Mouse (Mus musculus): ENCODE data around the gene Trio.
"Not testable (repeated sequence)": the region's sequence is repeated elsewhere in the genome, so short reads cannot be mapped to it uniquely, and the experiment has no call there.

The Trio gene

DNA sequence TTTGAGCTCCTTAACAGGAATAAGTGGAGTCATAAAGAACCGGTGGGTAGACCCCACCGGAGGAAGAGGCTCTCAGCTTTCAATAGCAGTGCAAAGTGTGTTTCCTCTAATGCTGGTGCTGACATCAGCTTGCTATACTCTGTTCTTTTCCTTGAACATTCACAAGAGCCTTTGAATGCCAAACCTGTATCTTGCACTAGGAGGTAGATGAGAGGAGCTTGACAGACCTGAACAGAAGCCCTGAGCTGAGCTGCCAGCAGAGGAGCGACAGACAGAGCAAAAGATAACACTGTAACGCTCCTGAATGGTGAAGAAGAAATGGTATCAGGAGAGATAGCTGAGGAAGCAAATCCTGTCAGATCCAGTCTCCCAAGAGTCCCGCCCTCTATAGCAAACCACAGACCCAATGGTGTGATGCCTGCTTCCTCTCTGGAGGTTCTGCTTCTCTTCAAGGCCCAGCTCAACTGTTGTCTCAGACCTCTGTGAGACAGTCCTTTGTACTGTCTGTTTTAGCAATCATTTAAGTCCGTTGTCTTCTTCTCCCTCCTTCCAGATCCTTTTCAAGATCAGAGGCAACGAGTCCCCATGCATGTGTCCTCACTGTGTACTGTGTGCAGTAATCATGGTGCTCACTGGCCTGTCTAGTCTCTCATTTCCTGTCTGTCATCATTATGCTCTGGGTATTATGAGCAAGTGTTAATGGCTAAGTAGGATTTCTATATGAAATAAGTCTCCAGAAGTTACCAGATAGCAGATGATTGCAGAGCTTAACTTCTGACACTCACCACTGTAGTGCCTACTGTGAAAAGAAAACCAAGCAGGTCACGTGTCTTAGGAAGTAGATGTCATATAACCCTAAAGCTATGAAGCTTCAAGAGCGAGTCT is 300.6 kb downstream of the Trio start:
- no peak for DNase-seq (ENCODE audit: low read depth, low spot score)

DNA sequence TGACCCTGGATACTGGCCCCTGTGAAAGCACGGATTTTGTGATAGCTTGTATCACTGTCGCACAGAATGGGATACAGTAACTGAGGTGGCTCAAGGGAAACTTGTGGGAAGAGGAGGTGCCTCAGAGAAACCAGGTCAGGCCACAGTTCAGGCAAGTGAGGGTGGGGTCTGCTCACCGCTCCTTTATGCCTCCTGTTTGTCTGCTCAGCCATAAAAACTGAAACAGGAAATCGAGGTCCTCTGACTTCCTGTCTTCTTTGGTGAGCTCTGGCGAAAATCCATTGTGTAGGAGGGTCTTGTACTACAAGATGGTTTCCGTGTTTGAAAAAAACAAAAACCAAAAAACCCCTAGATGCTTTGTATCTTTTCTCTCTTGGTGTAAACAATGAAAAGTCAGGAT is 301.4 kb downstream of the Trio start:
- DNase-seq (ENCODE audit: low read depth, low spot score): no peak

DNA sequence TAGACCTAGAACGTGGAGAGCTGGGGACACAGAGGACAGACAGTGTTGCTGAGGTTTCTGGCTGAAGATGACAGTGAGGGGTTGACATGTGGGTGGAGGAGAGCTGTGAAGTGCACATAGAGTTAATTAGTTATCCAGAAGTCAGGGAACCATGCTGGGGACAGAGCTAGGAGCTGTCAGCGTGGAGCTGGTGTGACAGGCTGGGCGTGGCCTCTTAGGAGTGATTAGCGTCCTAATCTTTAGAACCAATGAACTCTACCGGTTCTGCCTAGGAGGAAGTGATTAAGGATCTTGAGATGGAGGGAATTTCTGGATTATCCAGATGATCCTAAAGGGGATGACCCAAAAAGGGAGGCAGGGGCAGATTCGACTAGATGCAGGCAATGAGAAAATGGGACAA is 301.9 kb downstream of the Trio start:
- no peak for DNase-seq (ENCODE audit: low read depth, low spot score)

DNA sequence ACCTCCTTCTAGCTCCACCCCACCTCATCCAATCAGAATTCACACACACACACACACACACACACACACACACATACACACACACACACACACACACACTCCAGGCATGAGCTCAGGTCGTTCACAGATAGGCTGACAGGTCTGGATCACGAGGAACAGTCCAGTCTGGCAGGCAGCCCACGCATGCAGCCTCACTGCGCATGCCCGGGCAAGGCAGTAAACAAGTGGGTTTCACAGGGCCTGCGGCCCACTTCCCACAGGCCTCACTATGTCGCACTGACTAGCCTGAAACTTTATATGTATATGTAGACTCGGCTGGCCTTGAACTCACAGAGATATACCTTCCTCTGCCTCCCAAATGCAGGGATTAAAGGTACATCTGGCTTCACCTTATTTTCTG is 305.4 kb downstream of the Trio start:
- not testable (repeated sequence) for DNase-seq (ENCODE audit: low read depth, low spot score)

DNA sequence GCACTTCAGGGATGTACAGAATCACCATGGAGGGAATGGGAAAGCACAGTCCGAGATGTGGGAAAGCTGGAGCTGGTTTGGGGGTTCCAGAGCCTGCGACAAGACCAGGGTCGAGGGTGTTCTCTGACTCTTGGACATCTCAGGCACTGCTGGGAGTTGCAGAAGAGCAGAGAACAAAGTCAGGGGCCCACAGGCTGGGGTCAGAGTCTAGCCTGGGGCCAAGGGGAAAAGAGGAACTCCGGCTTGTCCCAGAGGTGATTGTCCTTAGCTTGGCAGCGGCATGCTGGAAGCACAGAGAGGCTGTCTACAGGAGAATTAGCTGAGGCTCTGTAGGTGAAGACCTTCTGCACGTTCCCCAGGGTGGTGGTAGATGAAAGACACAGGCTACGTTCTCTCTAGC is 307.0 kb downstream of the Trio start:
- no peak for DNase-seq (ENCODE audit: low read depth, low spot score)

DNA sequence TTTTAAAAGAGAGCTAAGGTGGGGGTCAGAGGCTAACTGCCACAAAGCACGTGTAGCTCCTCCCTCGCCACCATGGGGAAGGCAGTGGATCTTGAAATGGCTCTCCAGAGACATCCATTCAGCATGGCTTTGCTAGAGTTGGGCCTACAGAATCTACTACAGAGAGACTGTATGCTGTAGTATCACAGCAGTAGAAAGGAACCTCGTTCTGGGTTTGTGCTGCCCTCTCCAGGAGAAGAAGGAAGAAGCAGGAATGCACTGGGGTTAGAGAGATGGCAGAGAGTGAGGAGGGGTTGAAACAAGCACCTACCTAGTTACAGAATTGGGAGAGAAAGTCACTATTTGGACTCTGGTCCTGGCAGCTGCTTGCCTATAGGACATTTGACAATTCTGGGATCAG is 310.3 kb downstream of the Trio start:
- peak; percentile 63 for DNase-seq (ENCODE audit: low read depth, low spot score)

DNA sequence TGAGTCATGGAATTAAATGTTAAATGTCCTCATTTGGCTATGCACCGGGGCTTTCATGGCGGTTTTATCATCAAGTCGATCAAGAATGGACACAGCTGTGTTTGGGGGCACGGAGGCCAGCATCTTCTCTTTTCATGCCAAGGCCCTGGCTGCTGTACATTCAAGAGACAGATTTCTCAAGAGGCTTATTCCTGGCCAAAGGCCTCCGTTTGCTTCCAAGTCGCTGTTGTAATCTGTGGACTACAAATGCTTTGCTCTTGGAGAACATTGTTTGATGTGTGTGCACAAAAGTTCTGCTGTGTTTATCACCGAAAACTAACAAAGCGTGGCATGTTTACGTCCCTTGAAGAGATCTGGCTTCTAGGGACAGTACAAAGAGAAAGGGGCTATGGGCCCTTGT is 314.9 kb downstream of the Trio start:
- DNase-seq (ENCODE audit: low read depth, low spot score): no peak

DNA sequence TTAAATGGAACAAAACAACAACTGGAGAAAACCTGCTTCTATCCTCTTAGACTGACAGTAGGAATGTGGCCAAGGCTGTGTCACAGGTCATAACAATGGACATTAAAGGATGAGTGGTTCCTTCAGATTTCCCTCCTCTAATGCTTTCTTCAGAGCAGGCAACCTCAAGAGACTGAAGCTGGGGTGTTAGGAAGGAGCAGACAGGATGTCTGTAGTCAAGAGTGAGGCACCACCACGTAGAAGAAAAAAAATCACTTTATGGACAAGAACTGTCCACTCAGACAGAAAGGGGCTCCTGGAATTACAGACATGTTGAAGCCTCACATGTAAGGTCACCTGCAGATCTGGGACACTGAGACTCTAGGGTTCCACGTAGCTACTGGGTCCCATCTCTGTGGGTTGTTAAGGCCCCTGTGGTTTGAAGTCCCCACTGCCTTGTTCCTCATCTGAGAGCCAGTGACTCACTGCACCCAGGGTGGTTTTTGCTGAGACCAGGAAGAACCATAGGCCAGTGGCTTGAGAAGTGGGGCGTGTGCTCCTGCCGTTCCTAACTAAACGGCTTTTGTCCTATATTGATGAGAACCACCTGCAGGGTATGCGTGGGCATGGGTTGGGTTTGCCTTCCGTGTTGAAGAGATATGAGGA is 316.6 kb downstream of the Trio start:
- no peak for DNase-seq (ENCODE audit: low read depth, low spot score)

DNA sequence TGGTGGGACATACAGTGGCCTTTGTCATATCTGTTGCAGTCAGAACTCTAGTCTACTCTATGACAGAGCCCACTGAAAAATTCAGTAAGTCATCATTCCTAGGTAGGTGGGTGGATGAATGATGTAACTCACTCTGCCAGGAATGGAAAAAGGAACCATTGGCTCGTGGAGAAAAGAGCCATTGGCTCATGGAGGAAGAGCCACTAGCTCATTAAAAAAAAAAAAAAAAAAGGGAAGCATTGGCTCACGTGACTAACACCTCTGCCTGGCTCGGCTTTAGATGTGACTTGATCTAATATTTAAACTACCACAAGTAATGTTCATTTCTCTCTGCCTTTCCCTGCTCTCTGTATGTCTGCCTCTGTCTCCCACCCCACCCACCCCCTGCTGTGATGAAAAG is 317.1 kb downstream of the Trio start:
- DNase-seq (ENCODE audit: low read depth, low spot score): no peak

DNA sequence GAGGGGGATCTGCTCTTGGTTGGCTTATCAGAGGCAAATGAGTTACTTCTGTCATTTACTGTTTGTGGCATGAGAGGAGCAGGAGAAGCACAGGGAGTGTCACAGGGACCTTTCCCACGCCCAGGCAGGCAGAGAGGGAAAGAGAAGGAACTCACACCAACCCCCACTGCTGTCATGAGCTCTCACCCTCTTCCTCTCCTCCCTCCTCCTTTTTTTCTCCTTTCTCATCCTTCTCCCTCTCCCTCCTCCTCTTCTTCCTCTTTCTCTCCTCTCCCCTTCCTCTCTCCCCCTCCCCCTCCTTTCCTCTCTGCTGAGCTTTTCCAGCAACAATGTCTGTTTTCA is 322.7 kb downstream of the Trio start:
- DNase-seq (ENCODE audit: low read depth, low spot score): no peak

DNA sequence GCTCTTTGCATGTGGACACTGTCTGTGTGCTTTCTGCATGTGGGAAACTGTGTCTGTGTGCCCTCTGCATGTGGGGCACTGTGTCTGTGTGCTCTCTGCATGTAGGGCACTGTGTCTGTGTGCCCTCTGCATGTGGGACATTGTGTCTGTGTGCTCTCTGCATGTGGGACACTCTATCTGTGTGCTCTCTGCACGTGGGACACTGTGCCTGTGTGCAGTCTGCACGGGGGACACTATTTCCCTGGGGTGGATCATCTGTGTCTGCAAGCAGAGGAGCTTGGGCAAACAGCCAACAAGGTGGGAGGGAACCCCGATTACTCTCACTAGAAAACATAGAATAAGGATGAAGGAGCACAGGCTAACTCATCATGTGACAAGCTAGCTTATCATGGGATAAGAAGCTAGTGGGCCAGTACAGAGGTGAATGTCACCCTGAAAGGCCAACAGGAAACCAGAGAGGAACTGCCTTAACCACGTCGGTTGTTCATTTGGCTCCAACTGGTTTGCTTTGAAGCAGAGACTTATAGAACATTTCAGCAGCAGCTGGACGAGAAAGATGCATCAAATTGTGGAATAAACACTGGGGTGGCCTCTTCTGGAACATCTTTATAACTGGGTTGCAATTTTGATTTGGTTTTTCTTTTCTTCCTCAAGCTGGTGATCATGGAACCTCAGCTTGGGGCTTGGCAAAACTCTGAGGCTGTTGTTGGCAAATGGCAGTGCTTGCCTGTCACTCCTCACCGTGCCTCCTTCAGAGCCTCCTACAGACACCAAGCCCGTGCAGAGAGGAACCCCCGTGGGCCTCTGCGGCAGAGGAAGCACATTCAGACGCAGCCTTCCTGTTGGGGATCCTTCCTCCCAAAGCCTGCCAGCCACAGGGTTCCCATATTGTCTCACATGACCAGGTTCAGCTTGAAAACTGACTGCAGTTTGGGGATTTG is 323.3 kb downstream of the Trio start:
- DNase-seq (ENCODE audit: low read depth, low spot score): no peak

DNA sequence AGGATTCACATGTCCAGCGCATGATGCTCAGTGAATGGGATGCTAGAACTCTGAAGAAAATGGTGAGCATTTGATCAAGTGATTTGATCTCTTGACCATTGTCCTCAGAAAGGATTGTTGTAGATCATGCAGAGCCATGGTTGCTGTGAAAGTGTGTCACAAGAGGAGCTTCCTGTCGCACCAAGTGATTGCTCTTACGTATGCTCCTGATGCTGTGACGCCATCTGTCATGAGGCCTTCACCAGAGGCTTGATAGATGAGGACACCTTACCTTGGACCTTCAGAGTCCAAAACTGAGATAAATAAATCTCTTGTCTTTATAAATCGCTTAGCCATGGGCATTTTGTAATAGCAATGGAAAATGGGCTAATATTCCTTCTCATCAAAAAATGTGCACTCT is 328.0 kb downstream of the Trio start:
- no peak for DNase-seq (ENCODE audit: low read depth, low spot score)

DNA sequence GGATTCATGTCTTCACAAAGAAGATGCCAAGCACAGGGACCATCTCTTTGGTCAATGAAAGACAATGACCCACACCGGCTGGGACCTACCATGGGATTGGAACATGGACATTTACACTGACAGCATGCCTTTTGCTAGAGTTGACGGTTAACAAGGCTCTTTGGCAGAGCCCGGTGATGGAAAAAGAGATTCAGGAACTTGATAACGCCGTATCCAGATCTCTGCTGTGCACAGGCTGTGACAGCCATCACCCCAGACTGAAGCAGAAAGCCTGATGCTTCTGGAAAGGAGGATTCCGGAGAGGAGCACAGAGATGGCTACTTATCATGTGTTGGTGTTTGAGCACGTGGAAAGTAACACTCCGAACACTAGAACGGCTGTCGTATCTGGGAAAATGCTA is 332.4 kb downstream of the Trio start:
- DNase-seq (ENCODE audit: low read depth, low spot score): no peak

DNA sequence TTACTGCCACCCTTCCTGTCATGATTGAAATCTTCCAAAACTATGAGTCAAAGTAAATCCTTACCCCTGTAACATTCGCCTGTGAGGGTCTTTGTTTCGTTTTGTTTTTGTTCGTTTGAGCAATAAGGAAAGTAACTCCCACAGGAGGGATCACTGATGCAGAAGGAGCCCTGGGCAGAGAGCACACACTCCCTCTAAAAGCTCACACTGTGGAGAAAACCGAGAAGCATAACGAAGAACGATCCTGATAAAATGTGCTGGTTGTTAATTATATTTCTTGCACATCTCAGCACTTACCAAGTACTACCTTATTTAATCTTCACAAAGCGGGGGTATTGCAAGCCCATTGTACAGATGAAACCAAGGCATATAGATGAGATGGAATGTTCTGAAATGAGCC is 333.5 kb downstream of the Trio start:
- no peak for DNase-seq (ENCODE audit: low read depth, low spot score)

DNA sequence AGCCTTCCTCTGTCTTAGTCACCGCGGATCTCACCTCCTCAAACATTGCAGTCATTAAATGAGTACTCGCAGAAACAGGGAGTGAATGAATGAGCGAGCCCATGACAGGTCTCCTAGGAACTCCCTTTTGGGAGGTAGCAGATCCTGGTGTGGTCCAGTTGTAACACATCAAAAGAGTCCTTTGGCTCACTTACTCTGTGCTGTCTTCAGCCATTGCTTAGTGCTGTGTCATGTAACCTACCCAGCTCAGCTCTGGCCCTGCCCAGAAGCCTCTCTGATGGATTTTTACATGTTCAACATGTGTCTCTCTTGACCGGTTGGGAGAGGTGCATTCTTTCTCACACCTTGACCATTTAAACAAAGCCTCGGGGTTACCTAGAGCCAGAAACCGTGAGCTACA is 334.4 kb downstream of the Trio start:
- DNase-seq (ENCODE audit: low read depth, low spot score): no peak

DNA sequence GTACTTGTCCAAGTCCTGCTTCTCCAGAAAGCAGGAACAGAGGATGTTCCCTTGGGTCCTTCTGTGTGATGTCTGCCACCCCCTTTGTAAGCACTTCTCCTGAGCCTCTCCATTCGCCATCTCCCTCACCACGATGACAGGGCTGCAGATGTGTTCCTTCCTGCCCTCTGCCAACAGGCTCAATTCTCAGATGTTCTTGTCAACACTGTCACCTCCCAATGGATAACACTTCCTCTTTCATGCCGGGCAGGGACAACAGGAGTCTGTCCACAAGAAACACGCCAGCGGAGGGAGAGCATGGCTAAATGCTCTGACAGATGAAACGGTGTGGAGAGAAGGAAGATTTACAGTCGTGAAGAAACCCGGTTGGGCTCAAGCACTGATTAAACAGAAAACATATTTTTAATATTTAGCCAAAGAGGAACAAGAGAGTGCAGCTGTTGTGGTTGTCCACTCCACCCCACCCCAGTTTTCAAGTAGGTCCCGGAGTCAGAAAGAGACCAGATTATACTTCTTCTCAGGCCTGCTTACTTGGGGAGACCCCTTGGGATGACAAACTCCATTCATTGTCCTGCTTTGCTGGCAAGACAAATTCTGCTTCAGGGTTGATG is 337.5 kb downstream of the Trio start:
- DNase-seq (ENCODE audit: low read depth, low spot score): no peak

DNA sequence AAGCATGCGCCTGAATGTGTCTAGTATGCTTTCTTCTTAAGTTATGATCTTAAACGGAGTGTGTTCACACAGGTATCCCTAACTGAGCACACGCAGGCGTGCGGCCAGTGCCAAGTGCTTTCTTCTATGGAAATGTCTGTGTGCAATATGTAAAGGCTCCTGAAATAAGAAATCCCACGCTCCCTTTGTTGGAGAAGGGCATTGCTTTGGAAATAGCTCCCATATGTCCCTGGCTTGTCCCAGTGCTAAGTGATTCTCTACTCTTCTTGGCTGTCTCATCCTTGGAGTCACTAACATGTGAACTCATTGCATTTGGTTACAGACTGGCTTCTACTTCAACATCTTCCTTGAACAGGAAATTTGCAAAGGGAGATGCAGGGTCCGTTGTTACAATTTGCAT is 340.8 kb downstream of the Trio start:
- no peak for DNase-seq (ENCODE audit: low read depth, low spot score)

DNA sequence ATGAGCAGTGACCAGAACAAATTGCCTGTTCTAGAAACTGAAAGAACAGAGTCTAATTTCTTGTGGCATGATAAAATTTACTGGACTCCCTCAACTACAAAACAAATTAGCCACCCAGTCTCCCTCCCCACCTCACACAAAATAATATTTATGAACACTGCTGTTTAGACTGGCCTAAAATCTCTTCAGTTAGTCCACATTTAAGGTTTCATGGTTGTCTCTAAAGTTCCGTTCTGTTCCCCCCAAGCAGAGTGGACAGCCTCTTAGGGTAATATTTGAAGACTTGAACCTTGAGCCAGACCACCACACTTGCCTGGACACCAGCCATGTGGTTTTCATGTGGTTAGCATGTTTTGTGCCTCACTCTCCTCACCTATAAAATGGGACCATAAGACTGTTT is 342.4 kb downstream of the Trio start:
- DNase-seq (ENCODE audit: low read depth, low spot score): no peak

DNA sequence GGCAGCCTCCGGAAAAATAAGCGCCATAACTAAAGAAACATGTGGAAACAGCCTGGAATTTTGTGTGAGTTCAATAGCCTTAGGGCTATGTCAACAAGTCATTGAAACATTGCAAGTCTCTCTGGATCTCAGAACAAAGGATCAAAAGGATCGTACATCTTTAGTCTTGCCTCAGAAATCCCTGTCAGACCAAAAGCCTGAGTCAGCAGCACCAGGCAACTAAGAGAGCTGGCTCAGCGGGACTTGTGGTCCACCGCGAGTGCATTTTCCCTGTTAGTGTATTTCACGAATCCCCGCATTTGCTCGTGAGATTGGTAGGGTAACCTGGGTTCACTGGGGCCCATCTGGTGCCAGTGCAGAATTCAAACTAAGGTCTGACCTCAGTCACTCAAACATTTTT is 343.0 kb downstream of the Trio start:
- peak; percentile 92 for DNase-seq (ENCODE audit: low read depth, low spot score)

DNA sequence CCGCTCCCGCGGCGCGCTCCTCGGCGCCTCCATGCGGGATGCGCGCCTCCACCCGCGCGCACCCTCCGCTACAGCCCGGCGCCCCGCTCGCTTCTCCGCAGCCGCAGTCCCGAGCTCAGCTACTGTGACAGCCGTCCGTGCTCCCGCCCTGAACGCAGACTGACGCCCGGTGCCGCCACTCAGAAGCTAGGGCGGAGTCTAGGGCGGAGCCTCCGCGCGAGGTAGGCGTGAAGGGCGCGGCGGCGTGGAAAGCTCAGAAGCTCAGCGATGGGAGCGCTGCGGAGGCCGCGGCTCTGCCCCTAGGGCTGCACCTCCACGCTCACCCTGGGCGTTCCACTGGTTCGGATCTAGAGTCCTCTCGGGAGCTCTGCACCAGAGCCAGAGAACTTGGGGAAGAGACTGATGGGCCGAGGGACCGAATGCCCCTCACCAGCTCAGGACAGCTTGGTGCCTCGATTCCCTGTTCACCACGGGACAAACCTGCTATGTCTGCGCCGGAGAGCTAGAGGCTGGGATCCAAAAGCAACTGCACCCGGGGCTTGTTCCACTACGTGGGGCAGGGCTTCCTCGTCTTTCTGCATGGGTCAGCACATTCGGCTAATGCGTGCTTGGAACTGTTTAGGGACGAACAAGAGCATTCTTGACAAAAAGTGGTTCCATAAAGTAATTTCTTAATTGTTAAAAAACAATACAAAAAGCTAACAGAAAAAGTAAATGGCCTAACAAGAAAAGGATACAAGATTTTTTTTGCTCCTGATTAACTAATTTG is 344.0 kb downstream of the Trio start, which contains the start of gene Otulinl:
TSS of gene Otulinl (minus strand) at position 161 of the 769 bp plus-strand sequence.
- DNase-seq (ENCODE audit: low read depth, low spot score): peak; percentile 71

DNA sequence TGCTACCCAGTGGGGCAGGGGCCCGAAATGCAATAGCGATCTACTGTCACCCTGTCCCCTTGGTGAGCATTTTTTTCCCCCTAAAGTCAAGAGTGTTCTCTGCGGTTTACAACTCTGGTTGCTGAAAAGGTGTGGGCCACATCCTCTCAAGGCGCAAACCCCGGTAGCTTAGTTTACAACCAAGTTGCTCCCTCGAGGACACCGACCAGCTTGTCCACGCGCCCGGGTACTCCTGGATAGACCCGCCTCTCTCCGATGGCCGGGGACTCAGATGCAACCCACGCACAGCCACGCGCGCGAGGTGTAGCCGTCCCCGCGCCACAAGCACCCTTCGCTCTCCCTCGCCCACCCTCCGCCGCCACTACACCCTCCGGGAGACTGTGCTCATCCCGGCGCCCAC is 344.7 kb downstream of the Trio start:
- no peak for DNase-seq (ENCODE audit: low read depth, low spot score)

Measured in 3T3-L1 (cell line).